Mouse (Mus musculus): ENCODE results near the gene Mt2. TPM values are rescaled to one million over a fixed set of nuclear protein-coding genes. Genes with fewer than 3 reads are reported as not detected.

Mt2 gene
- polyA plus RNA-seq, 1 experiment from 2014 or later = 30.4 TPM

DNA sequence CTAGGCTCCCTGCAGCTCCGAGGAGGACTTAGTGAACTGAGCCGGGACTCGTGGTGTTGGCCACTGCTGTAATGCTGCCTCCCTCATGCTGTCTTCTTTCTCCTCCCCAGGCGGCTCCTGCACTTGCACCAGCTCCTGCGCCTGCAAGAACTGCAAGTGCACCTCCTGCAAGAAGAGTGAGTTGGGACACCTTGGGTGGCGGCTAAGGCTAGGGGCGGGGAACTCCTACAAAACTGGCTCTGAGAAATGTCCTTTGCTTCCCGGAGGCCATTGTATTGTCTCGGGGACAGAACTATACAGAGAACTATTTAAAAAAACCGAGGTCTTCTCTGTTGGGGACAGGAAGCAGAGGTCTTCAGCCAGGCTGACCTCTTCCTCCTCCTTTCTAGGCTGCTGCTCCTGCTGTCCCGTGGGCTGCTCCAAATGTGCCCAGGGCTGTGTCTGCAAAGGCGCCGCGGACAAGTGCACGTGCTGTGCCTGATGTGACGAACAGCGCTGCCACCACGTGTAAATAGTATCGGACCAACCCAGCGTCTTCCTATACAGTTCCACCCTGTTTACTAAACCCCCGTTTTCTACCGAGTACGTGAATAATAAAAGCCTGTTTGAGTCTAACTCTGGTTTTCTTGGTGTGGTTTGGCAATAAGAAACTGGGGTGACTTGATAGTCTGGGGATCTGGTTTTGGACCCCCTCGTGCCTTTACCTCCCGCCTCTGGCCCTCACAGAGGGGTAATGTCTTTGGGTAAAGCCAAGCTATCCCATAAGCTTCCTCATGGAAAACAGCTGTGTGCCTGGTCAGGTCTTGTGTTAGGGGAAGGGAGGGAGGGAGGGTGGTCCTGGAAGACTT lies 7.5 kb downstream of the Mt2 start:
- no peaks in the 10 kb centered on the region for H3K9me3 ChIP-seq (ENCODE audit: control insufficient read depth, low read length)
- no peaks in the 10 kb centered on the region for H3K36me3 ChIP-seq (ENCODE audit: control insufficient read depth, insufficient read depth)
- H3K9ac ChIP-seq (replicated peaks; ENCODE audit: low read depth, low read length) = peak overlapping the region; percentile 57
- H3K27me3 ChIP-seq (replicated peaks; ENCODE audit: control insufficient read depth, insufficient read depth, low read length) = peaks cover 31% of the 10 kb centered on the region
- H3K4me1 ChIP-seq (replicated peaks; ENCODE audit: control insufficient read depth, insufficient read depth, low read length) = peaks cover 23% of the 10 kb centered on the region
- peak overlapping the region; percentile 55 for H3K4me3 ChIP-seq (replicated peaks; ENCODE audit: low read length)
- H3K27ac ChIP-seq (ENCODE audit: low read length) = no peak overlapping the region
- H3K4me2 ChIP-seq (ENCODE audit: low read length) = peak overlapping the region; percentile 94
- ATAC-seq = no peak
- WGBS = 4% methylated on average over 25 of the region's 25 CpGs

DNA sequence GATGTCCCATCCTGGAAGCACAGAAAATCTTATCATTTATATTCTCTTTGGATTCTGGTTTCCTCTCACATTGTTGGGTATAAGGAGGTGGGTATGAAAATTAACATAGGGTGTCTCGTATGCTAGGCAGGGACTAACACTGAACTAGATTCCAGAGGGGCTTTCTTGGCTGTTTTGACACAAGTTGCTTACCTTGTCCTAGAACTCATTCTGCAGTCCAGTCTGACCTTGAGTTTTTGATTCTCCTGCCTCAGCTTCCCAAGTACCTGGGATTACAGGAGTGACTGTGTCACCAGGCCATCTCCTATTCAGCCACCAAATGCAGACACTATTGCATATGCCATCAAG lies 8.1 kb downstream of the Mt2 start:
- no peak for ATAC-seq
- peaks cover 23% of the 10 kb centered on the region for H3K4me1 ChIP-seq (replicated peaks; ENCODE audit: control insufficient read depth, insufficient read depth, low read length)
- H3K9ac ChIP-seq (replicated peaks; ENCODE audit: low read depth, low read length) = no peak overlapping the region
- no peaks in the 10 kb centered on the region for H3K36me3 ChIP-seq (ENCODE audit: control insufficient read depth, insufficient read depth)
- H3K27me3 ChIP-seq (replicated peaks; ENCODE audit: control insufficient read depth, insufficient read depth, low read length) = peaks cover 32% of the 10 kb centered on the region
- H3K27ac ChIP-seq (ENCODE audit: low read length) = no peak overlapping the region
- 83% methylated on average over 1 of the region's 1 CpGs for WGBS
- H3K4me2 ChIP-seq (ENCODE audit: low read length) = no peak overlapping the region
- no peak overlapping the region for H3K4me3 ChIP-seq (replicated peaks; ENCODE audit: low read length)
- no peaks in the 10 kb centered on the region for H3K9me3 ChIP-seq (ENCODE audit: control insufficient read depth, low read length)

DNA sequence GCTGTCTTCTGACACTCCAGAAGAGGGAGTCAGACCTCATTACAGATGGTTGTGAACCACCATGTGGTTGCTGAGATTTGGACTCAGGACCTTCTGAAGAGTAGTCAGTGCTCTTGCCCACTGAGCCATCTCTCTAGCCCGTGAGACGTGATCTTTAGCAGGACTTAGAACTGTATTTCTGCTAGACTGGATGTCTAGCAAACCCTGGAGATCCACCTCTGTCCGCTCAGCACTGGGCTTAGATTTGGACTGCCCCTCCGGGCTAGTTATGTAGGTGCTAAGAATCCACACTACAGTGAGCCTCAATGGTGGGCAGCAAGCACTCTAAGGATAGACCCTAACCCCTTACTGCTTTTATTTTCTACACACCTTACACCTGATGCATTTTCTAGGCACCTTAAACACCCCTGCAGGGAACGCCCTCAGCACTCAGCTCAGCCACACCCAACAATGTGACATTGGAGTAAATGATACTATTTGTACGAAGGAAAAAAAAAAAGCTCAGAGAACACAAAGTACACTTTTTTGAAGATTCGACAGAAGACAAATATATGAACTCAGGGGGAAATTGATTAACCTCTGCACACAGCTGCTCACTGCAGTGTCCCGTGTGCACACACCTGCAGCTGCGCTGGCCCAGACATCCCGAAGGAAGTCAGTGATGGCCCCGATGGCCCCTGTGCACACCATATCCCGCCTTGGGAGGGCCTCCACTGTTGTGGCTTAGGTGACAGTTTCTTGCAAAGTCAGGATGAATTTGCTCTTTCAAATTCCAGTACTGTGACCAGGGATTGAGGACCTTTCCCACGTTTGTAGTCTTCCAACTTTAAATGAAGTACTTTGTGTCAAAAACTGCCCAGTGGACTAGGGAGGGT lies 9.8 kb downstream of the Mt2 start:
- no peak overlapping the region for H3K4me2 ChIP-seq (ENCODE audit: low read length)
- H3K27me3 ChIP-seq (replicated peaks; ENCODE audit: control insufficient read depth, insufficient read depth, low read length) = peaks cover 36% of the 10 kb centered on the region
- no peak overlapping the region for H3K27ac ChIP-seq (ENCODE audit: low read length)

DNA sequence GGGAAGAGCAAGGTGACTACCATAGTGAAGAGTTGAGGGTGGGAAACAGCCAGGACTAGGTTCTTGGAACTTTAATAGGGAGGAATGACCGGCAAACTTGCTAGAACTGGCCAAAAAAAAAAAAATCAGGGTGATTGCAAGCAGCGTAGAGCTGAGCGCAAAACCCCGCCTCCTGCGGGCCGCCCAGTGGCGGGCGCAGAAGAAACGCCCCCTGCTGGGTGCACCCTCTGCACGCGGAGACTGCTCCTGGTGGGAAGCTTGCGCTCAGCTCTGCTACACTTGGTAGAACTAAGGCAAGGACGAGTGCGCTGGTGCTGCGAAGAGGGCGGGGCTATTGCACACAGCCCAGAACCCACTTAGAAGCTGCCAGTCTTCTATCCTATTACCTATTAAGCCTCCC lies 10.7 kb downstream of the Mt2 start:
- no peak overlapping the region for H3K9ac ChIP-seq (replicated peaks; ENCODE audit: low read depth, low read length)
- peaks cover 36% of the 10 kb centered on the region for H3K27me3 ChIP-seq (replicated peaks; ENCODE audit: control insufficient read depth, insufficient read depth, low read length)
- 2% methylated on average over 16 of the region's 16 CpGs for WGBS
- H3K4me1 ChIP-seq (replicated peaks; ENCODE audit: control insufficient read depth, insufficient read depth, low read length) = peaks cover 28% of the 10 kb centered on the region
- H3K27ac ChIP-seq (ENCODE audit: low read length) = no peak overlapping the region
- H3K36me3 ChIP-seq (ENCODE audit: control insufficient read depth, insufficient read depth) = no peaks in the 10 kb centered on the region
- H3K4me3 ChIP-seq (replicated peaks; ENCODE audit: low read length) = peak overlapping the region; percentile 19
- H3K4me2 ChIP-seq (ENCODE audit: low read length) = peak overlapping the region; percentile 45
- no peaks in the 10 kb centered on the region for H3K9me3 ChIP-seq (ENCODE audit: control insufficient read depth, low read length)
- peak; percentile 70 for ATAC-seq

More for the DNA sequence above, 9.8 kb downstream of the Mt2 start:
- no peaks in the 10 kb centered on the region for H3K36me3 ChIP-seq (ENCODE audit: control insufficient read depth, insufficient read depth)
- no peak for ATAC-seq
- H3K9me3 ChIP-seq (ENCODE audit: control insufficient read depth, low read length) = no peaks in the 10 kb centered on the region
- H3K4me3 ChIP-seq (replicated peaks; ENCODE audit: low read length) = no peak overlapping the region
- no peak overlapping the region for H3K9ac ChIP-seq (replicated peaks; ENCODE audit: low read depth, low read length)
- WGBS = 73% methylated on average over 13 of the region's 13 CpGs
- peaks cover 25% of the 10 kb centered on the region for H3K4me1 ChIP-seq (replicated peaks; ENCODE audit: control insufficient read depth, insufficient read depth, low read length)

DNA sequence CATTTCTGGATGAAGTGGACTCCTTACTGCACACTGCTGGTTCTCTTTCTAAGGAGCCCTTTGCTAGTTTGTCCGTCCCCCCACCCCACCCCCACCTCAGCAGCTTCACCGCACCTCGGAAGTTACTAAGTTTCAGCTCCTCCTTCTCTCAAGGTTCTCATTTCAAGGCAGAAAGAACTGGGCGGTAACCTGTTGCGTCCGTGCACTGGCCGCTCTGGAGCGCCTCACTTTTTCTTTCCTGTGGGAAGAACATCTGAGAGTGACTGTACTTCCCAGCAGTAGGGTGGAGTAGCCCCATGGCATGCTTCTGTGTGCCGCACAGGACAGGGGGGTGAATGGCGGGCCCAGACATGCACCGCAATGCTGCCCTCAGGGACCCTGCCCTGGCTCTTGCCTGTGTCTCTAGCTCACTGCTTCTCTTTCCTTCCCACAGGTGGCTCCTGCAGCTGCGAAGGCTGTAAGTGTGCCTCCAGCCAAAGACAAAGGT lies 11.9 kb downstream of the Mt2 start:
- Histone ChIP-seq H3K9me3 (ENCODE audit: control insufficient read depth, low read length) (no peaks in the 10 kb centered on the region), H3K27ac (ENCODE audit: low read length) (no peak overlapping the region), H3K4me2 (ENCODE audit: low read length) (no peak overlapping the region), H3K9ac (replicated peaks; ENCODE audit: low read depth, low read length) (no peak overlapping the region), H3K27me3 (replicated peaks; ENCODE audit: control insufficient read depth, insufficient read depth, low read length) (peaks cover 36% of the 10 kb centered on the region), H3K4me1 (replicated peaks; ENCODE audit: control insufficient read depth, insufficient read depth, low read length) (peaks cover 21% of the 10 kb centered on the region), H3K36me3 (ENCODE audit: control insufficient read depth, insufficient read depth) (no peaks in the 10 kb centered on the region), H3K4me3 (replicated peaks; ENCODE audit: low read length) (no peak overlapping the region)
- WGBS = 47% methylated on average over 12 of the region's 12 CpGs
- ATAC-seq = no peak

DNA sequence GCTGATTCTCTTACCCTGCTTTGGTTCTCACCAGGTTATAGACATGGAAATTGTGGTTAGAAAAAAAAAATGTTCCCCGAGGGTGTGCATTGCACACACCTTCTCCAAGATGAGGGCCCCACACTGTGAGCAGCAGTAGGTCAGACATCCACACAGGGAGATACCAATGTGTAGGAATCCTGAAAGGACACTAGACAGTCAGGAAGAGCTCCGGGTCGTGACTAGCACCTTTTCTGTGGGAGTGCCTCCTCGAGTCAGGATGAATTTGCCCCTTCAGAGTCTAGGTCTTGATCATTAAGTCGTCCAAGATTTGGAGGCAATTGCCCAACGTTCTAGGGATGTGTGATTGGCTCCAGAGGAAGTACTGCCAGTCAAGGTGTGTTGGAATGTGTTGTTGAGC lies 13.3 kb downstream of the Mt2 start:
- Histone ChIP-seq H3K4me1 (replicated peaks; ENCODE audit: control insufficient read depth, insufficient read depth, low read length) (peaks cover 14% of the 10 kb centered on the region), H3K4me2 (ENCODE audit: low read length) (no peak overlapping the region), H3K27ac (ENCODE audit: low read length) (no peak overlapping the region), H3K4me3 (replicated peaks; ENCODE audit: low read length) (no peak overlapping the region), H3K36me3 (ENCODE audit: control insufficient read depth, insufficient read depth) (no peaks in the 10 kb centered on the region), H3K27me3 (replicated peaks; ENCODE audit: control insufficient read depth, insufficient read depth, low read length) (peaks cover 33% of the 10 kb centered on the region), H3K9ac (replicated peaks; ENCODE audit: low read depth, low read length) (no peak overlapping the region), H3K9me3 (ENCODE audit: control insufficient read depth, low read length) (no peaks in the 10 kb centered on the region)
- ATAC-seq = no peak
- WGBS = 75% methylated on average over 6 of the region's 6 CpGs

DNA sequence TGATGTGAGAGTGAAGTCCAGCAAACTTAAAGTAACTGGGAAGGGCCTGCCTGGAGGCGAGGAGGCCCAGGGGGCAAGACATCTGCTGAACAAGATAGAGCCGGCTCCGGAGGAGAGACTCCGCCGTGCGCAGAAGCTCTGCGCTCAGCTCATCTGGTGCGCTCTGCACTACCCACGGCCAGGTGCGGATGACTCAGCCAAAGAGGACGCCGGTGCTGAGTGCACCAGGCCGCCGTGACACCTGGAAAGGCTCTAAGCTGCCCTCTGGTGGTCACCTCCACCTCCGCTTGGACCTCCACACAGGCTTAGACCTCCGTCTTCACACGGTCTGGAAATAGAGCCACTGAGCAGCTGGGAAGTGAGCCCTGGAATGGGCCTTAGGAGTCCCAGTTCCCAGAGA lies 14.1 kb downstream of the Mt2 start:
- Histone ChIP-seq H3K27me3 (replicated peaks; ENCODE audit: control insufficient read depth, insufficient read depth, low read length) (peaks cover 33% of the 10 kb centered on the region), H3K4me3 (replicated peaks; ENCODE audit: low read length) (no peak overlapping the region), H3K9me3 (ENCODE audit: control insufficient read depth, low read length) (no peaks in the 10 kb centered on the region), H3K27ac (ENCODE audit: low read length) (no peak overlapping the region), H3K4me1 (replicated peaks; ENCODE audit: control insufficient read depth, insufficient read depth, low read length) (peaks cover 17% of the 10 kb centered on the region), H3K9ac (replicated peaks; ENCODE audit: low read depth, low read length) (no peak overlapping the region), H3K36me3 (ENCODE audit: control insufficient read depth, insufficient read depth) (no peaks in the 10 kb centered on the region), H3K4me2 (ENCODE audit: low read length) (0 out of 2 replicates have a peak overlapping the region, but pooled peaks have one; percentile 1)
- 7% methylated on average over 17 of the region's 17 CpGs for WGBS
- ATAC-seq = peak; percentile 41; the same call in 1 of the 2 replicates

DNA sequence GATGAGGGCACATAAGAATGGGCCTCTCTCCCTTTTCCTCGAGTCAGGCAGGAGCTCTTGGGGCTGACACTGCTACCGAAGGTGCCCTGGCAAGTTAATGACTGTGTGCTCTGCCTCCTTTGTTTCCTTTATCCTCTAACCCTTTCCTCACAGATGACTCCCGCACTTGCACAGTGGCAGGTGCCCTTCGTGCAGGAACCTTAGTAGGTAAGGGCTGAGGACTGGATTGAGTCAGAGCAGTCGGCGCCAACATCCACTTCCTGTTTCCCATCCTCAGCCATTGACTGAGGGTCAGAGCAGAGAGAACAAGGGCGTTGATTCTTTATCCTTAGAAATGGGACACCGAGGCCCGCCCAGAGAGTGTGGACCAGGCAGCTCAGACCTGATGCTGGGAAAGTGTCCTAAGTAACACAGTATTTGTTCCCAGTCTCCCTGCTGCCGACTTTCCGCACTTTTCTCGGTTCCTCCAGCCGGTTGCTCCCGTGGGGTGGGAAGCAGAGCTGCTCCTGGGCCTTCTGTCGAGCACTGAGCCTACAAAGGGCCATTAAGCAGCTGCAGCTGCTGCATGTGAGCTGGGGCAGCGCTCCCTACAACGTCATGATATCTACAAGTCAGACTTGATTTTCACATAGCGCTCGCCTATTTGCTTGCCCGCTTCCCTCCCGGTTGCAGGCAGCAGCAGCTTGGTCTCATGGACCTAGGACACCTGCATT lies 15.0 kb downstream of the Mt2 start:
- Histone ChIP-seq H3K27ac (ENCODE audit: low read length) (no peak overlapping the region), H3K4me1 (replicated peaks; ENCODE audit: control insufficient read depth, insufficient read depth, low read length) (peaks cover 17% of the 10 kb centered on the region), H3K9ac (replicated peaks; ENCODE audit: low read depth, low read length) (no peak overlapping the region), H3K4me3 (replicated peaks; ENCODE audit: low read length) (no peak overlapping the region), H3K4me2 (ENCODE audit: low read length) (no peak overlapping the region), H3K9me3 (ENCODE audit: control insufficient read depth, low read length) (no peaks in the 10 kb centered on the region), H3K27me3 (replicated peaks; ENCODE audit: control insufficient read depth, insufficient read depth, low read length) (peaks cover 29% of the 10 kb centered on the region), H3K36me3 (ENCODE audit: control insufficient read depth, insufficient read depth) (no peaks in the 10 kb centered on the region)
- ATAC-seq = no peak
- WGBS = 34% methylated on average over 21 of the region's 21 CpGs

All from forebrain, embryonic 16.5 days (tissue).